Mouse (Mus musculus) stomach, embryonic 14.5 days (tissue): ENCODE measurements around the gene Slamf6. TPM values are rescaled to one million over a fixed set of nuclear protein-coding genes. Genes with fewer than 3 reads are reported as not detected.

Experiments
- ATAC-seq: fragments of 200-750 bp; cut with Nextera tagmentation; 2 replicates; pipeline ENCODE4 v1.8.0; 2017; ENCODE audit warnings: low read depth, moderate TSS enrichment; ENCODE audit not compliant: insufficient number of reproducible peaks, insufficient read depth, low FRiP score
- H3K27ac ChIP-seq: fragments of 300-500 bp; sonication (generic); 2 replicates; pipeline ENCODE4 v1.5.1; 2014; ENCODE audit warnings: mild to moderate bottlenecking, low read length, moderate library complexity, mixed read lengths
- H3K27me3 ChIP-seq: fragments of 300-500 bp; sonication (generic); 2 replicates; pipeline ENCODE4 v1.6.1; 2014; ENCODE audit warnings: low read length, control low read depth, mixed read lengths; ENCODE audit not compliant: control insufficient read depth, insufficient read depth
- H3K36me3 ChIP-seq: fragments of 300-500 bp; sonication (generic); 2 replicates; pipeline ENCODE4 v1.6.1; 2014; ENCODE audit warnings: mild to moderate bottlenecking, control low read depth, low read length, moderate library complexity, mixed read lengths; ENCODE audit not compliant: control insufficient read depth, insufficient read depth
- H3K4me1 ChIP-seq: fragments of 300-500 bp; sonication (generic); 2 replicates; pipeline ENCODE4 v1.6.1; 2014; ENCODE audit warnings: low read length, control low read depth, mixed read lengths; ENCODE audit not compliant: control insufficient read depth, insufficient read depth
- H3K4me2 ChIP-seq: fragments of 300-500 bp; sonication (generic); replicated peaks from 2 replicates; pipeline ENCODE4 v1.6.1; 2014; ENCODE audit warnings: low read depth, low read length, control low read depth
- H3K4me3 ChIP-seq: fragments of 300-500 bp; sonication (generic); 2 replicates; pipeline ENCODE4 v1.5.1; 2014; ENCODE audit warnings: low read depth, low read length, control low read depth
- H3K9ac ChIP-seq: fragments of 300-500 bp; sonication (generic); replicated peaks from 2 replicates; pipeline ENCODE4 v1.6.1; 2014; ENCODE audit warnings: low read depth, mild to moderate bottlenecking, control low read depth, low read length, moderate library complexity, mixed read lengths
- H3K9me3 ChIP-seq: fragments of 300-500 bp; sonication (generic); 2 replicates; pipeline ENCODE4 v1.6.1; 2016; ENCODE audit warnings: low read depth, low read length, control low read depth; ENCODE audit not compliant: control insufficient read depth
- WGBS: fragments of 180-500 bp; shearing (Covaris S2); extraction: QIAGEN DNeasy Blood & Tissue Kit; methylation state at CpG from one replicate; pipeline ENCODE4 v1.1.7; 2014; 5-methylcytosine and 5-hydroxymethylcytosine counted together
- polyA plus RNA-seq: library from polyadenylated mRNA; unstranded; fragments of >200 nt; fragmentation: Nextera tagmentation; extraction: Ambion mirVana; gene quantifications from 2 replicates; pipeline ENCODE4 v1.2.1, GENCODE M21; 2014

Slamf6 gene
- polyA plus RNA-seq, 1 experiment from 2014 or later, result not detected

GRCm38 (mm10) chr1:171982170-171982569 lies 64.9 kb downstream of the Slamf6 start:
- Histone ChIP-seq H3K4me3 (no peak overlapping the region), H3K36me3 (no peaks in the 10 kb centered on the region), H3K4me1 (no peaks in the 10 kb centered on the region), H3K4me2 (no peak overlapping the region), H3K27ac (no peak overlapping the region), H3K27me3 (no peaks in the 10 kb centered on the region), H3K9ac (no peak overlapping the region), H3K9me3 (no peaks in the 10 kb centered on the region; the same call in 1 of the 2 replicates)
- WGBS, result 67% methylated on average over 5 of the region's 5 CpGs
- ATAC-seq, result no peak

- H3K27ac ChIP-seq, result no peak overlapping the region
- H3K27me3 ChIP-seq, result no peaks in the 10 kb centered on the region
- H3K4me2 ChIP-seq, result no peak overlapping the region
- H3K36me3 ChIP-seq, result no peaks in the 10 kb centered on the region
- 78% methylated on average over 4 of the region's 4 CpGs for WGBS
- H3K9ac ChIP-seq, result no peak overlapping the region
- no peaks in the 10 kb centered on the region; the same call in 1 of the 2 replicates for H3K9me3 ChIP-seq
- H3K4me3 ChIP-seq, result no peak overlapping the region
- ATAC-seq, result no peak
- H3K4me1 ChIP-seq, result no peaks in the 10 kb centered on the region
Measured at GRCm38 (mm10) chr1:171982740-171983139, 65.4 kb downstream of the Slamf6 start.

- ATAC-seq, result no peak
- Histone ChIP-seq H3K27ac (no peak overlapping the region), H3K4me1 (no peaks in the 10 kb centered on the region), H3K9me3 (no peaks in the 10 kb centered on the region; the same call in 1 of the 2 replicates), H3K9ac (no peak overlapping the region), H3K4me2 (no peak overlapping the region), H3K36me3 (no peaks in the 10 kb centered on the region), H3K27me3 (no peaks in the 10 kb centered on the region), H3K4me3 (no peak overlapping the region)
- 68% methylated on average over 3 of the region's 3 CpGs for WGBS
Measured at GRCm38 (mm10) chr1:171983372-171984001, 66.2 kb downstream of the Slamf6 start.

- Histone ChIP-seq H3K27ac (no peak overlapping the region), H3K4me1 (no peaks in the 10 kb centered on the region), H3K36me3 (no peaks in the 10 kb centered on the region), H3K27me3 (no peaks in the 10 kb centered on the region), H3K4me3 (no peak overlapping the region), H3K4me2 (no peak overlapping the region), H3K9ac (no peak overlapping the region), H3K9me3 (no peaks in the 10 kb centered on the region; the same call in 1 of the 2 replicates)
- ATAC-seq, result no peak
- 96% methylated on average over 1 of the region's 1 CpGs for WGBS
Measured at GRCm38 (mm10) chr1:171984121-171984520, 66.8 kb downstream of the Slamf6 start.

DNA sequence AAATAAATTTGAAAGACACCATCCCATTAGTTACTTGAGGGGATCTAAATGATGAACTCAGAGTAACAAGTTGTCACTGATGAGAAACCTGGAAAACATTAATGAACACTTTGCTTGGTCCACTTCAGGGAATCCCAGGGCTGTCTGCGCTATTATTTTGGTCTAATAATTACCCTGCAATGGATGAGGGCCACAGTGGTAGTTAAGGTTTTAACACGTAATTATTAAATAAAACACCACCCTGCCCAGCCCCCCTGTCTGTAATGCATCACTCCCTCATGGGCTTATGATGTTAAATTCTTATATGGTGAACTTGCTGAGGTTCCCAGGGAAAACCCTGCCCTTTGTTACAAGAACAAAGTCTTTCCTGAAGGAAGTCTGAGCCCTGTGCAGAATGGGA lies 74.6 kb downstream of the Slamf6 start:
- H3K9me3 ChIP-seq, result no peaks in the 10 kb centered on the region
- no peak overlapping the region for H3K4me3 ChIP-seq
- WGBS, result 83% methylated on average over 2 of the region's 2 CpGs
- no peaks in the 10 kb centered on the region for H3K4me1 ChIP-seq
- no peak overlapping the region for H3K4me2 ChIP-seq
- no peaks in the 10 kb centered on the region for H3K36me3 ChIP-seq
- H3K27ac ChIP-seq, result no peak overlapping the region
- H3K27me3 ChIP-seq, result no peaks in the 10 kb centered on the region
- no peak overlapping the region for H3K9ac ChIP-seq
- no peak for ATAC-seq

- H3K27ac ChIP-seq, result no peak overlapping the region
- H3K9ac ChIP-seq, result no peak overlapping the region
- no peak overlapping the region for H3K4me2 ChIP-seq
- no peaks in the 10 kb centered on the region for H3K9me3 ChIP-seq
- 76% methylated on average over 4 of the region's 4 CpGs for WGBS
- no peak overlapping the region for H3K4me3 ChIP-seq
- H3K4me1 ChIP-seq, result no peaks in the 10 kb centered on the region
- no peaks in the 10 kb centered on the region for H3K36me3 ChIP-seq
- no peaks in the 10 kb centered on the region for H3K27me3 ChIP-seq
- no peak for ATAC-seq
Measured at GRCm38 (mm10) chr1:171992901-171993530, 75.7 kb downstream of the Slamf6 start.

- H3K27me3 ChIP-seq, result no peaks in the 10 kb centered on the region
- no peaks in the 10 kb centered on the region for H3K9me3 ChIP-seq
- H3K4me3 ChIP-seq, result no peak overlapping the region
- 87% methylated on average over 2 of the region's 2 CpGs for WGBS
- H3K4me2 ChIP-seq, result no peak overlapping the region
- no peaks in the 10 kb centered on the region for H3K4me1 ChIP-seq
- H3K9ac ChIP-seq, result no peak overlapping the region
- ATAC-seq, result no peak
- no peaks in the 10 kb centered on the region for H3K36me3 ChIP-seq
- no peak overlapping the region for H3K27ac ChIP-seq
Measured at GRCm38 (mm10) chr1:171994501-171994900, 77.2 kb downstream of the Slamf6 start.

GRCm38 (mm10) chr1:171994918-171995715 lies 77.8 kb downstream of the Slamf6 start:
- H3K36me3 ChIP-seq, result no peaks in the 10 kb centered on the region
- no peaks in the 10 kb centered on the region for H3K4me1 ChIP-seq
- no peak overlapping the region for H3K9ac ChIP-seq
- no peaks in the 10 kb centered on the region for H3K9me3 ChIP-seq
- no peaks in the 10 kb centered on the region for H3K27me3 ChIP-seq
- whole genome bisulfite sequencing, result 75% methylated on average over 11 of the region's 11 CpGs
- H3K4me3 ChIP-seq, result no peak overlapping the region
- no peak for ATAC-seq
- no peak overlapping the region for H3K4me2 ChIP-seq
- H3K27ac ChIP-seq, result no peak overlapping the region
